Mouse (Mus musculus): ENCODE measurements around the gene Myoz1.

DNA sequence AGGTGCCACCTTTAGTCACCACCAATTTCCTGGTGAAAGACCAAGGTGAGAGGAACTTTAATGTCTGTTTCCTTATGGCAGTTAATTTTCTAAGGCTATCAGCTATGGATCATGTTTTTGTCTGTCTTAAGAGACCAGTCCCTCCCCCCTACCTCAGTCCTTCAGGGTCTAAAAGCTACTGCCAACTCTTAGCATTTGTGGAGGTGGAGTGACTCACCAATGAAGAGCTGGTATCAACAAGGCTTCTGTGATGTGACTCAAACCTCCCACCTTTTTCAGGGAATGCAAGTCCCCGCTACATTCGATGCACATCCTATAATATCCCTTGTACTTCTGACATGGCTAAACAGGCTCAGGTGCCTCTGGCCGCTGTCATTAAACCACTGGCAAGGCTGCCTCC is 30.2 kb upstream of the Myoz1 start:
- TF ChIP-seq EP300 (optimal IDR thresholded peaks at IDR 0.05) (no peak), CTCF (IDR thresholded peaks at IDR 0.05; ENCODE audit: low read depth) (no peak)
